In genomic region chr2:119594113-119594981, GRCm38 (mm10) we compare ENCODE assay signal across 8 mouse cellular contexts. TPM values are rescaled to one million over a fixed set of nuclear protein-coding genes. Genes with fewer than 3 reads are reported as not detected.
A peak's percentile ranks its signal among the peaks of the same experiment; 100 is the strongest.
DNase-seq lines count a peak whose midpoint lies in the region; ATAC-seq lines count a peak whose summit lies in the region.

No protein-coding gene starts in this region.

- H3K36me3 ChIP-seq in hindbrain, embryonic 12.5 days = peaks cover 25% of the 10 kb centered on the region

- peaks cover 20% of the 10 kb centered on the region for H3K4me1 ChIP-seq in hindbrain, embryonic 12.5 days

- WGBS in hindbrain, embryonic 12.5 days = under 1% methylated on average over 61 of the region's 61 CpGs

- H3K27me3 ChIP-seq in hindbrain, embryonic 12.5 days = no peaks in the 10 kb centered on the region

- peak overlapping the region; percentile 57 for H3K4me2 ChIP-seq in hindbrain, embryonic 12.5 days (replicated peaks)

- peak overlapping the region; percentile 86 for H3K27ac ChIP-seq in hindbrain, embryonic 12.5 days

- peak overlapping the region; percentile 96 for H3K4me3 ChIP-seq in hindbrain, embryonic 12.5 days

- H3K9me3 ChIP-seq in hindbrain, embryonic 12.5 days (replicated peaks) = no peaks in the 10 kb centered on the region

- peak; percentile 98 for ATAC-seq in hindbrain, embryonic 12.5 days (ENCODE audit: low FRiP score)

- DNase-seq in NIH3T3 (ENCODE audit: low read depth) = peak; percentile 99
- peak; percentile 99 to 100 for DNase-seq in cerebellum, postnatal 10 days
- DNase-seq in frontal cortex, postnatal 10 days (ENCODE audit: low spot score in 2 of 2) = peak; percentile 88 to 96
- DNase-seq in layer of hippocampus, postnatal 14 days (ENCODE audit: low spot score in 2 of 2) = peak; percentile 98
- peak; percentile 99 for DNase-seq in lung, postnatal 14 days
- DNase-seq in retina, adult 2 months (ENCODE audit: low read depth, low spot score) = peak; percentile 96
- DNase-seq in thymus, postnatal 36 days = peak; percentile 93 to 95

- peak overlapping the region; percentile 91 for H3K9ac ChIP-seq in hindbrain, embryonic 12.5 days

RNA-seq across cellular contexts. Expression of gene Nusap1, which starts 23.8 kb away (rescaled TPM):
- polyA plus RNA-seq in hindbrain, embryonic 12.5 days (2016; fragmentation: Nextera tagmentation; extraction: Ambion mirVana) = 56.4 and 57.6 TPM in 2 replicates
- 1 to 10 TPM; 1.1 to 1.8 TPM for total RNA-seq in layer of hippocampus, postnatal 14 days (2021)

RNA-seq across cellular contexts. Expression of gene Oip5, which starts 23.9 kb away (rescaled TPM):
- 17.7 and 22.6 TPM in 2 replicates for polyA plus RNA-seq in hindbrain, embryonic 12.5 days (2016; fragmentation: Nextera tagmentation; extraction: Ambion mirVana)
- 1 to 10 TPM; 1.5 to 1.6 TPM for total RNA-seq in layer of hippocampus, postnatal 14 days (2021)

RNA-seq across cellular contexts. Expression of gene Chp1, which starts 46.9 kb away (rescaled TPM):
- polyA plus RNA-seq in hindbrain, embryonic 12.5 days (2016; fragmentation: Nextera tagmentation; extraction: Ambion mirVana) = 61.3 and 65.4 TPM in 2 replicates
- total RNA-seq in layer of hippocampus, postnatal 14 days (2021) = 100 to 1,000 TPM; 151 TPM

RNA-seq across cellular contexts. Expression of gene Exd1, which starts 46.9 kb away (rescaled TPM):
- polyA plus RNA-seq in hindbrain, embryonic 12.5 days (2016; fragmentation: Nextera tagmentation; extraction: Ambion mirVana) = 0.54 and 0.76 TPM in 2 replicates
- 1 to 10 TPM in 1 of 2 experiments, under 1 TPM in 1; 0.62 to 1.1 TPM for total RNA-seq in layer of hippocampus, postnatal 14 days (2021)

Comparison
In these comparisons a context has a peak if more than half of its experiments do, and no peak if none do; other contexts are left out.
1. Peak in every context shown above with its lines: DNase-seq, ATAC-seq, H3K4me3 ChIP-seq and H3K27ac ChIP-seq.